8 mouse cellular contexts compared by ENCODE assay signal in genomic region chr7:28013549-28014444, GRCm38 (mm10). TPM values are rescaled to one million over a fixed set of nuclear protein-coding genes. Genes with fewer than 3 reads are reported as not detected.
DNase-seq lines count a peak whose midpoint lies in the region; ATAC-seq lines count a peak whose summit lies in the region.

Zfp850 (minus strand) TSS chr7:28014115.

- peak within 1 kb of the TSS; percentile 86 for H3K4me2 ChIP-seq in hindbrain, embryonic 16.5 days (ENCODE audit: low read length)

- WGBS in hindbrain, embryonic 16.5 days, result under 1% methylated on average over 47 of the region's 47 CpGs
- WGBS in macrophage (ENCODE audit: missing documents), result under 1% methylated on average over 45 of the region's 47 CpGs

- DNase-seq in T-cell, adult 2 months (ENCODE audit: low spot score), result peak; percentile 71
- peak; percentile 79 to 81 for DNase-seq in cerebellum, postnatal 36 days
- peak; percentile 52 for DNase-seq in gastrocnemius, adult 18-20 months (ENCODE audit: low spot score)
- peak; percentile 75 to 80 for DNase-seq in left cerebral cortex, adult 18-20 months (ENCODE audit: low spot score in 2 of 2)
- DNase-seq in right cerebral cortex, adult 2 months (ENCODE audit: low spot score in 2 of 2), result peak; percentile 80 to 83
- DNase-seq in urinary bladder, postnatal 14 days (ENCODE audit: low spot score), result peak; percentile 75

- no peaks in the 10 kb centered on the region for H3K9me3 ChIP-seq in hindbrain, embryonic 16.5 days (ENCODE audit: control insufficient read depth, low read length)

- H3K4me3 ChIP-seq in hindbrain, embryonic 16.5 days (ENCODE audit: low read length), result peak within 1 kb of the TSS; percentile 71
- peak within 1 kb of the TSS; percentile 93 for H3K4me3 ChIP-seq in macrophage (ENCODE audit: inconsistent target)

- peaks cover 9% of the 10 kb centered on the region; the same call in 1 of the 2 replicates for H3K79me2 ChIP-seq in macrophage (ENCODE audit: inconsistent target)

- H3K4me1 ChIP-seq in hindbrain, embryonic 16.5 days (ENCODE audit: control insufficient read depth, insufficient read depth, low read depth, low read length), result peaks cover 7% of the 10 kb centered on the region

- H3K27ac ChIP-seq in hindbrain, embryonic 16.5 days (ENCODE audit: low read depth, low read length), result peak within 1 kb of the TSS; percentile 67
- peak within 1 kb of the TSS; percentile 24; the same call in 1 of the 2 replicates for H3K27ac ChIP-seq in macrophage

- H3K36me3 ChIP-seq in hindbrain, embryonic 16.5 days (ENCODE audit: control insufficient read depth, insufficient read depth, low read length), result no peaks in the 10 kb centered on the region
- no peaks in the 10 kb centered on the region for H3K36me3 ChIP-seq in macrophage (ENCODE audit: inconsistent target)

- H3K27me3 ChIP-seq in hindbrain, embryonic 16.5 days (replicated peaks; ENCODE audit: control insufficient read depth, insufficient read depth, low read length), result no peaks in the 10 kb centered on the region

- H3K9ac ChIP-seq in hindbrain, embryonic 16.5 days (ENCODE audit: low read depth, low read length), result peak within 1 kb of the TSS; percentile 79

- peak; percentile 96 for ATAC-seq in hindbrain, embryonic 16.5 days

RNA-seq across cellular contexts. Expression of gene Zfp850, which starts in this region (rescaled TPM):
- total RNA-seq in gastrocnemius, adult 18-20 months (2021), result under 1 TPM; 0.24 to 0.34 TPM
- polyA plus RNA-seq in hindbrain, embryonic 16.5 days (2015; fragmentation: Nextera tagmentation; extraction: Ambion mirVana), result 6.2 and 6.4 TPM in 2 replicates
- total RNA-seq in left cerebral cortex, adult 18-20 months (2021), result 1 to 10 TPM; 7.1 to 7.5 TPM
- 1 to 10 TPM in 15 of 26 experiments, under 1 TPM in 11; 0.21 to 4.9 (median 1.2) TPM for total RNA-seq in macrophage (2018; cell fraction: chromatin; rRNA removed)
- 1 to 10 TPM in 15 of 26 experiments, under 1 TPM in 11; 0.29 to 2.0 (median 1.2) TPM for total RNA-seq in macrophage (2018; cell fraction: cytosol; rRNA removed)
- total RNA-seq in macrophage (2018; cell fraction: nucleus; rRNA removed), result 1 to 10 TPM in 13 of 26 experiments, under 1 TPM in 13; 0.24 to 4.6 (median 1.0) TPM
- 0.95 to 1.2 TPM (median 0.97 TPM) in 3 replicates for polyA plus RNA-seq in macrophage (2018)

Comparison
In these comparisons a context has a peak if more than half of its experiments do, and no peak if none do; other contexts are left out.
1. Peak in every context shown above with its lines: DNase-seq, ATAC-seq, H3K4me3 ChIP-seq and H3K27ac ChIP-seq.
2. RNA of gene Zfp850 (total RNA-seq): 7.1 to 7.5 TPM in left cerebral cortex, adult 18-20 months; 0.24 to 0.34 TPM in gastrocnemius, adult 18-20 months; every median in the first group is over 4 times any median in the second.
3. Peak in DNase-seq in gastrocnemius, adult 18-20 months; RNA of the gene not detected or under 1 TPM.